Mouse (Mus musculus) liver, embryonic 11.5 days (tissue): ENCODE results near the gene Plxdc2. TPM values are rescaled to one million over a fixed set of nuclear protein-coding genes. Genes with fewer than 3 reads are reported as not detected.
"Not testable (repeated sequence)": the region's sequence is repeated elsewhere in the genome, so short reads cannot be mapped to it uniquely, and the experiment has no call there.

Experiments
- ATAC-seq: fragments of 200-750 bp; cut with Nextera tagmentation; replicated peaks from 2 replicates; pipeline ENCODE4 v1.8.0; 2017; ENCODE audit warnings: moderate number of reproducible peaks, mild to moderate bottlenecking, moderate TSS enrichment, moderate library complexity; ENCODE audit not compliant: low FRiP score
- DNase-seq: peaks from one replicate; pipeline ENCODE4 v3.0.0-alpha.2; 2017; ENCODE audit warnings: low spot score
- H3K27ac ChIP-seq: fragments of 300-500 bp; sonication (generic); 2 replicates; pipeline ENCODE4 v1.5.1; 2014; ENCODE audit warnings: mild to moderate bottlenecking, low read depth, low read length, control low read depth
- H3K27me3 ChIP-seq: fragments of 300-500 bp; sonication (generic); replicated peaks from 2 replicates; pipeline ENCODE4 v1.6.1; 2014; ENCODE audit warnings: low read length, mixed read lengths; ENCODE audit not compliant: control insufficient read depth, insufficient read depth
- H3K36me3 ChIP-seq: fragments of 300-500 bp; sonication (generic); 2 replicates; pipeline ENCODE4 v1.6.1; 2014; ENCODE audit warnings: mild to moderate bottlenecking, low read length, moderate library complexity, mixed read lengths; ENCODE audit not compliant: control insufficient read depth, insufficient read depth
- H3K4me1 ChIP-seq: fragments of 300-500 bp; sonication (generic); replicated peaks from 2 replicates; pipeline ENCODE4 v1.6.1; 2014; ENCODE audit warnings: low read length, mixed read lengths; ENCODE audit not compliant: control insufficient read depth, insufficient read depth
- H3K4me2 ChIP-seq: fragments of 300-500 bp; sonication (generic); 2 replicates; pipeline ENCODE4 v1.6.1; 2014; ENCODE audit warnings: mild to moderate bottlenecking, control low read depth, moderate library complexity
- H3K4me3 ChIP-seq: fragments of 300-500 bp; sonication (generic); 2 replicates; pipeline ENCODE4 v1.5.1; 2014; ENCODE audit warnings: low read depth, low read length, control low read depth
- H3K9ac ChIP-seq: fragments of 300-500 bp; sonication (generic); 2 replicates; pipeline ENCODE4 v1.6.1; 2014; ENCODE audit warnings: low read depth, low read length, control low read depth
- H3K9me3 ChIP-seq: fragments of 300-500 bp; sonication (generic); 2 replicates; pipeline ENCODE4 v1.6.1; 2016; ENCODE audit warnings: low read length, inconsistent platforms, mixed read lengths; ENCODE audit not compliant: control insufficient read depth
- WGBS: fragments of 180-500 bp; shearing (Covaris S2); extraction: QIAGEN DNeasy Blood & Tissue Kit; methylation state at CpG from one replicate; pipeline ENCODE4 v1.1.7; 2014; 5-methylcytosine and 5-hydroxymethylcytosine counted together
- polyA plus RNA-seq: library from polyadenylated mRNA; unstranded; fragments of >200 nt; fragmentation: Nextera tagmentation; extraction: Ambion mirVana; gene quantifications from 2 replicates; pipeline ENCODE4 v1.2.1, GENCODE M21; 2014

Plxdc2 gene
- polyA plus RNA-seq, 1 experiment from 2014 or later: 8.8 TPM

GRCm38 (mm10) chr2:16769149-16769548, 413.0 kb downstream of the Plxdc2 start:
- 95% methylated on average over 5 of the region's 7 CpGs for WGBS
- not testable (repeated sequence) for H3K4me1 ChIP-seq, DNase-seq, H3K9ac ChIP-seq, H3K4me3 ChIP-seq, H3K4me2 ChIP-seq, H3K27ac ChIP-seq, ATAC-seq, H3K27me3 ChIP-seq, H3K36me3 ChIP-seq, H3K9me3 ChIP-seq

GRCm38 (mm10) chr2:16773398-16774113, 417.5 kb downstream of the Plxdc2 start:
- Histone ChIP-seq H3K9ac (no peak overlapping the region), H3K27ac (no peak overlapping the region), H3K4me1 (no peaks in the 10 kb centered on the region), H3K27me3 (no peaks in the 10 kb centered on the region), H3K36me3 (no peaks in the 10 kb centered on the region), H3K9me3 (no peaks in the 10 kb centered on the region), H3K4me2 (no peak overlapping the region), H3K4me3 (no peak overlapping the region)
- no peak for DNase-seq
- ATAC-seq: no peak
- WGBS: 40% methylated on average over 1 of the region's 1 CpGs

- DNase-seq (no peak), ATAC-seq (no peak)
- Histone ChIP-seq H3K27ac (no peak overlapping the region), H3K4me1 (no peaks in the 10 kb centered on the region), H3K36me3 (no peaks in the 10 kb centered on the region), H3K27me3 (no peaks in the 10 kb centered on the region), H3K4me2 (no peak overlapping the region), H3K9ac (no peak overlapping the region), H3K9me3 (no peaks in the 10 kb centered on the region), H3K4me3 (no peak overlapping the region)
- WGBS: 64% methylated on average over 3 of the region's 3 CpGs
Measured at GRCm38 (mm10) chr2:16774114-16774433, 418.0 kb downstream of the Plxdc2 start.

- ATAC-seq (no peak), DNase-seq (no peak)
- H3K9me3 ChIP-seq: no peaks in the 10 kb centered on the region
- H3K4me3 ChIP-seq: no peak overlapping the region
- no peak overlapping the region for H3K27ac ChIP-seq
- no peak overlapping the region for H3K4me2 ChIP-seq
- no peaks in the 10 kb centered on the region for H3K36me3 ChIP-seq
- no peaks in the 10 kb centered on the region for H3K27me3 ChIP-seq
- H3K9ac ChIP-seq: no peak overlapping the region
- H3K4me1 ChIP-seq: no peaks in the 10 kb centered on the region
Measured at GRCm38 (mm10) chr2:16795283-16795682, 439.2 kb downstream of the Plxdc2 start.
